Mouse (Mus musculus): ENCODE data around the gene 2410004B18Rik. TPM values are rescaled to one million over a fixed set of nuclear protein-coding genes. Genes with fewer than 3 reads are reported as not detected.

2410004B18Rik gene
- total RNA-seq, 1 experiment, result 38.7 TPM

GRCm38 (mm10) chr3:145897749-145898148, 40.1 kb upstream of the 2410004B18Rik start:
- H3K27ac ChIP-seq (ENCODE audit: insufficient read depth, low read depth, low read length, poor library complexity, severe bottlenecking), result no peak overlapping the region
- H3K4me3 ChIP-seq (ENCODE audit: insufficient read depth in 1 of 2, low read depth in 1 of 2, low read length in 2 of 2, poor library complexity in 1 of 2, severe bottlenecking in 1 of 2), result no peak overlapping the region
- DNase-seq (ENCODE audit: low read depth, low spot score), result no peak
- in situ Hi-C loops (cut with MboI; ENCODE audit: low sequenced_read_pairs in 2 of 2, unreplicated experiment in 2 of 2), result no loop called here
- TF ChIP-seq ZC3H11A (IDR thresholded peaks at IDR 0.05; ENCODE audit: borderline replicate concordance, low read depth, low read length) (no peak), HCFC1 (IDR thresholded peaks at IDR 0.05; ENCODE audit: borderline replicate concordance, insufficient read depth, low read length) (no peak), MAFK (IDR thresholded peaks at IDR 0.05; ENCODE audit: insufficient read depth, low read depth, low read length) (no peak), ZNF384 (IDR thresholded peaks at IDR 0.05; ENCODE audit: low read depth, low read length) (no peak), CHD2 (IDR thresholded peaks at IDR 0.05; ENCODE audit: low read depth, low read length) (no peak)
- H3K36me3 ChIP-seq (ENCODE audit: control insufficient read depth, insufficient read depth, low read length, poor library complexity, severe bottlenecking), result no peaks in the 10 kb centered on the region
- no peak overlapping the region for H3K9ac ChIP-seq (ENCODE audit: insufficient read depth, low read depth, low read length, poor library complexity, severe bottlenecking)
- H3K9me3 ChIP-seq (ENCODE audit: control insufficient read depth, insufficient read depth, low read depth, low read length), result no peaks in the 10 kb centered on the region
- no peaks in the 10 kb centered on the region for H3K4me1 ChIP-seq (ENCODE audit: control insufficient read depth in 2 of 2, insufficient read depth in 2 of 2, low read length in 2 of 2, poor library complexity in 1 of 2)

GRCm38 (mm10) chr3:145899832-145900231, 38.0 kb upstream of the 2410004B18Rik start:
- TF ChIP-seq CHD2 (IDR thresholded peaks at IDR 0.05; ENCODE audit: low read depth, low read length) (no peak), ZNF384 (IDR thresholded peaks at IDR 0.05; ENCODE audit: low read depth, low read length) (no peak), ZC3H11A (IDR thresholded peaks at IDR 0.05; ENCODE audit: borderline replicate concordance, low read depth, low read length) (no peak), MAFK (IDR thresholded peaks at IDR 0.05; ENCODE audit: insufficient read depth, low read depth, low read length) (no peak), HCFC1 (IDR thresholded peaks at IDR 0.05; ENCODE audit: borderline replicate concordance, insufficient read depth, low read length) (no peak)
- H3K9ac ChIP-seq (ENCODE audit: insufficient read depth, low read depth, low read length, poor library complexity, severe bottlenecking), result no peak overlapping the region
- no peak overlapping the region for H3K4me3 ChIP-seq (ENCODE audit: insufficient read depth in 1 of 2, low read depth in 1 of 2, low read length in 2 of 2, poor library complexity in 1 of 2, severe bottlenecking in 1 of 2)
- no peak overlapping the region for H3K27ac ChIP-seq (ENCODE audit: insufficient read depth, low read depth, low read length, poor library complexity, severe bottlenecking)
- no peaks in the 10 kb centered on the region for H3K36me3 ChIP-seq (ENCODE audit: control insufficient read depth, insufficient read depth, low read length, poor library complexity, severe bottlenecking)
- H3K9me3 ChIP-seq (ENCODE audit: control insufficient read depth, insufficient read depth, low read depth, low read length), result no peaks in the 10 kb centered on the region
- DNase-seq (ENCODE audit: low read depth, low spot score), result no peak
- H3K4me1 ChIP-seq (ENCODE audit: control insufficient read depth in 2 of 2, insufficient read depth in 2 of 2, low read length in 2 of 2, poor library complexity in 1 of 2), result no peaks in the 10 kb centered on the region
- in situ Hi-C loops (cut with MboI; ENCODE audit: low sequenced_read_pairs in 2 of 2, unreplicated experiment in 2 of 2), result loop anchor here (5.0 to 25.0 kb wide), 4 partner anchors 285 to 488 kb away; no protein-coding TSS in a partner anchor

- Histone ChIP-seq H3K4me1 (ENCODE audit: control insufficient read depth in 2 of 2, insufficient read depth in 2 of 2, low read length in 2 of 2, poor library complexity in 1 of 2) (no peaks in the 10 kb centered on the region), H3K4me3 (ENCODE audit: insufficient read depth in 1 of 2, low read depth in 1 of 2, low read length in 2 of 2, poor library complexity in 1 of 2, severe bottlenecking in 1 of 2) (no peak overlapping the region), H3K9ac (ENCODE audit: insufficient read depth, low read depth, low read length, poor library complexity, severe bottlenecking) (no peak overlapping the region), H3K9me3 (ENCODE audit: control insufficient read depth, insufficient read depth, low read depth, low read length) (no peaks in the 10 kb centered on the region), H3K36me3 (ENCODE audit: control insufficient read depth, insufficient read depth, low read length, poor library complexity, severe bottlenecking) (no peaks in the 10 kb centered on the region), H3K27ac (ENCODE audit: insufficient read depth, low read depth, low read length, poor library complexity, severe bottlenecking) (no peak overlapping the region)
- TF ChIP-seq ZC3H11A (IDR thresholded peaks at IDR 0.05; ENCODE audit: borderline replicate concordance, low read depth, low read length) (no peak), ZNF384 (IDR thresholded peaks at IDR 0.05; ENCODE audit: low read depth, low read length) (no peak), CHD2 (IDR thresholded peaks at IDR 0.05; ENCODE audit: low read depth, low read length) (no peak), HCFC1 (IDR thresholded peaks at IDR 0.05; ENCODE audit: borderline replicate concordance, insufficient read depth, low read length) (no peak), MAFK (IDR thresholded peaks at IDR 0.05; ENCODE audit: insufficient read depth, low read depth, low read length) (no peak)
- no peak for DNase-seq (ENCODE audit: low read depth, low spot score)
- in situ Hi-C loops (cut with MboI; ENCODE audit: low sequenced_read_pairs in 2 of 2, unreplicated experiment in 2 of 2), result loop anchor here (5.0 to 25.0 kb wide), 4 partner anchors 289 to 491 kb away; no protein-coding TSS in a partner anchor
These were observed 34.3 kb upstream of the 2410004B18Rik start for GRCm38 (mm10) chr3:145903530-145903929.

GRCm38 (mm10) chr3:145904850-145905776, 32.7 kb upstream of the 2410004B18Rik start:
- Histone ChIP-seq H3K9me3 (ENCODE audit: control insufficient read depth, insufficient read depth, low read depth, low read length) (no peaks in the 10 kb centered on the region), H3K4me3 (ENCODE audit: insufficient read depth in 1 of 2, low read depth in 1 of 2, low read length in 2 of 2, poor library complexity in 1 of 2, severe bottlenecking in 1 of 2) (no peak overlapping the region), H3K27ac (ENCODE audit: insufficient read depth, low read depth, low read length, poor library complexity, severe bottlenecking) (no peak overlapping the region), H3K36me3 (ENCODE audit: control insufficient read depth, insufficient read depth, low read length, poor library complexity, severe bottlenecking) (no peaks in the 10 kb centered on the region), H3K9ac (ENCODE audit: insufficient read depth, low read depth, low read length, poor library complexity, severe bottlenecking) (no peak overlapping the region), H3K4me1 (ENCODE audit: control insufficient read depth in 2 of 2, insufficient read depth in 2 of 2, low read length in 2 of 2, poor library complexity in 1 of 2) (no peaks in the 10 kb centered on the region)
- TF ChIP-seq ZC3H11A (IDR thresholded peaks at IDR 0.05; ENCODE audit: borderline replicate concordance, low read depth, low read length) (peak; percentile 78; the same call in 1 of the 2 replicates), CHD2 (IDR thresholded peaks at IDR 0.05; ENCODE audit: low read depth, low read length) (no peak), ZNF384 (IDR thresholded peaks at IDR 0.05; ENCODE audit: low read depth, low read length) (peak; percentile 81)
- DNase-seq (ENCODE audit: low read depth, low spot score), result peak; percentile 51
- in situ Hi-C loops (cut with MboI; ENCODE audit: low sequenced_read_pairs in 2 of 2, unreplicated experiment in 2 of 2), result loop anchor here (5.0 to 25.0 kb wide), 4 partner anchors 290 to 493 kb away; no protein-coding TSS in a partner anchor

Data from ES-E14 (cell line).